Mouse (Mus musculus) heart, adult 8-10 months (tissue): ENCODE data around the gene Ip6k3. TPM values are rescaled to one million over a fixed set of nuclear protein-coding genes. Genes with fewer than 3 reads are reported as not detected.
A peak's percentile ranks its signal among the peaks of the same experiment; 100 is the strongest.

Source experiments
- DNase-seq: peaks from one replicate; pipeline ENCODE4 v3.0.0; 2022; ENCODE audit warnings: low spot score
- total RNA-seq, 4 experiments: library from RNA; stranded (reverse); gene quantifications; 2 replicates each; pipeline ENCODE4 v1.2.4; 2022

Ip6k3 gene
- total RNA-seq, 4 experiments from 2014 or later, result 3.7 to 9.2 (median 4.8) TPM

DNA sequence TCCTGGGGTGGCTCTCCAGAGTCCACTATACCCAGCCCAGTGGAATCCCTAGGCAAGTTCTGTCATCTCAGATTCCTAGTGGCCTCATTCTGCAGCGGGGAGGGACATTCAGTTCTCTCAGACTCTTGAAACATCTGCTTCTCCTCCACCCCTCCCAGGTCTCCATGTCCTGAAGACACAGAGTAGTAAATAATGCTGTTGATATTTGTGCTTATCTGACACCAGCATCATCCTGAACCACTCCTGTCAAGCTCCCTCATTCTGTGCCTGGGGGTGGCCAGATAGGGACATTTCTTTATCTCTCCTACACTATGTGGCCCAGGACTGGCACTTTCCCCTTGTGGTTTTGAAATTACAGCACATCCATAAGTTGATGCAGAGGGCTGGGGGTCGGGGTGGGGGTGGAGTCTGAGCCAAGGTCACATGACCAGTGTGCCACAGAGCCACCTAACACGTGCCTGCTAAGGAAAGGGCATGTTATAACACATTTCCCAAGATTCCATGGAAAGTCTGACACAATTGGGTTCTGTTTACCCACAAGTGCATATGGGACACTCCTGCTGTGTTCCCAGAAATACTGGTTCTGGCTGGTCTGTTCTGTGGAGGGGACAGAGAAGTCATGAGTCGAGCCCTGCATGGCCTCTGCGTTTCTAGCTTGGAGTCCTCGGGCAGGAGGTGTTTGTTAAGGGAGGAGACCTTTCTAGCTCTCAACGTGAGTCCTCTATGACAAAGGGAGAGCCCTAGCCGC, 14.4 kb downstream of the Ip6k3 start:
- no peak for DNase-seq

DNA sequence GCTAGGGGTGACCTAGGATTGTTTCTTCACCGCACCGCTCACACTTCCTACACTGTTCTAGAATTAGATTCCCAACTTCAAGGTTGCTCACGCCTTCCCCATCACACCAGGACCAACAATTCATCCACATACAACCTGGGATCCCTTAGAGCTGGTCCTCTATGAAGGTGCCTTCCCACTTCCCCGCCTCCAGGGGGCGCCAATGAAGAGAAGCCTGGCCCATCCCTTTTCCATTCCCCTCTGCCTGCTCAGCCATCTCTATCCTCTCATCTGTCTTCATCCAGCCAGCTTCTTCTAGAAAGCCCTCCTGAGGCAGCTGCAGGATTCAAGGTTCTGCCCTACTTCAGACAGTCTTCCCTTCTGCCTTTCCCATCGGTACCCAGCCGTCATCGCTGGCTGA, 16.2 kb downstream of the Ip6k3 start:
- DNase-seq, result no peak

GRCm38 (mm10) chr17:27150871-27151270, 16.7 kb downstream of the Ip6k3 start:
- no peak for DNase-seq

GRCm38 (mm10) chr17:27146323-27146923, 21.2 kb downstream of the Ip6k3 start:
- DNase-seq, result no peak

- DNase-seq, result no peak
Measured at GRCm38 (mm10) chr17:27144152-27144551, 23.4 kb downstream of the Ip6k3 start.

- DNase-seq, result no peak
Measured at GRCm38 (mm10) chr17:27141971-27142450, 25.6 kb downstream of the Ip6k3 start.

- no peak for DNase-seq
Measured at GRCm38 (mm10) chr17:27140262-27140661, 27.3 kb downstream of the Ip6k3 start.

DNA sequence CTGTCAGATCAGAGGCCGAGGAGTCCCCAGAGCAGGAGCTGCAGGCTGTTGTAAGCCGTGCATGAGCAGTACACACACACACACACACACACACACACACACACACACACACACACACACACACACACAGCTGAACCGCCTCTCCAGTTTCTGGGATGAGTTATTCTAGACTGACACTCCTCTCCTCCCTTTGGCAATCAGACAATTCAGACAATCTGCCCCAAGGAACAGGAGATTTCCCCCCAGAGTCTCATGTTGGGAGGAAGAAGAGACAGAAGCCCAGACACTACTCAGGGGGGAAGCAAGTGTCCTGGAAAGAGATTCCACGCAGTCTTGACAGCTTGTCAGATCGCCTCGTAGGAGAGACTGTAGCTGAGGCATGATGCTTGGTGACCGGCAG, 28.3 kb downstream of the Ip6k3 start:
- DNase-seq, result no peak

DNA sequence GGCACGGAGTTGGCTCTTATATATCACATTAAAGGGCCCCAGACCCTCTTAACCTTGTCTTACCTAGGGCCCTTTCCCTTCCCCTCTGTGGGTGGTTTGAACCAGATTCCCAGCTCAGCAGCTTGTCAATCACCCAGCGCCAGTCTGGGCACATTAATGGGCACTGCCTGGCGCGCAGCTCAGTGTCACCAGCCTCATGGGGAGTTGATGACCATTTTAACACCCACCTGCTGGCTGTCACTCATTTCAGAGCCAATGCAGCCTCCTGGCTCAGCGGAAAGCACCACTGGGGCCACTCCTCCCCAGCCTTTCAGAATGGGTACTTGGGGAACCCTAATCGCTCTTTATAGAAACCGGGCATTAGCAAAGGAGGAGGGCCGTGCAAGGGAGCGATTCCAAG, 29.2 kb downstream of the Ip6k3 start:
- DNase-seq, result no peak

DNA sequence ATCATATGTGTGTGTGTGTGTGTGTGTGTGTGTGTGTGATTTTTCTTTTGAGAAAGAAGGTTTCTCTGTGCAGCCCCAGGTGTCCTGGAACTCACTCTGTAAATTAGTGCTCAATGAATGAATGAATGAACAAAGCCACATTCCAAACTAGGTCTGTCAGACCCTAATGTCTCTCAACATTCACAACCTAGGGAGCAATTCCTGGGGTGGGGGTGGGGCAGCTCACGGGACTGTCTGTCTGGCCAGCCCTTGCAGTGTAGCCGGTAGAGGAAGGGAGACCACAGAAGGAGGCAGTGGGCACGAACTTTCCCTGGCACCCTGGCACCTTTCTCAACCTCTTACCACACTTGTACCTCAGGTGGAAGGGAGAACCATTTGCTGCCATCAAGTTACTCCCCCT, 32.9 kb downstream of the Ip6k3 start:
- DNase-seq, result no peak

- no peak for DNase-seq
Measured at GRCm38 (mm10) chr17:27134187-27134586, 33.4 kb downstream of the Ip6k3 start.

- DNase-seq, result peak; percentile 96
Measured at GRCm38 (mm10) chr17:27133551-27134141, 33.9 kb downstream of the Ip6k3 start, which contains the start of gene Uqcc2. Gene Uqcc2, minus strand, starts transcription at chr17:27133916.

- DNase-seq, result no peak
Measured at GRCm38 (mm10) chr17:27132238-27132637, 35.4 kb downstream of the Ip6k3 start.

DNA sequence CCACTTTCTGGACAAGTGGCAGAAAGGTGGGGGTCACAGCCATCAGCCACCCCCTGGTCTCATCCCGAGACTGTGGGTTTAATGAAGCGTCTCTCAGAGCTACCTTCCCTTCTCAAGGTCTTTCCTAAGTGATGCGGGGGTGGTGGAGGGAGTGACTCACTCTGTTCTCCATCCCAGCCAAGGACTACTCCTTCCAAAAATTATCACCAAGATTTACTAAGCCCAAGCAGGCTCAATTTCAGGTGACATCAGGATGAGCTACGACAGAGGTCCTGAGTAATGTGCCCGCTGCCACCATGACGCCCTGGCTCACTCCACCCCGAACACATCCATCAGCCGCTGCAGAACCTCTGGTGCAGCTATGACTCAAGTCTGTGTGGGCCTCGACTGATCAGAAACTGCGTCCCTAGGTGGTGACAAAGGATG, 36.3 kb downstream of the Ip6k3 start:
- DNase-seq, result no peak

DNA sequence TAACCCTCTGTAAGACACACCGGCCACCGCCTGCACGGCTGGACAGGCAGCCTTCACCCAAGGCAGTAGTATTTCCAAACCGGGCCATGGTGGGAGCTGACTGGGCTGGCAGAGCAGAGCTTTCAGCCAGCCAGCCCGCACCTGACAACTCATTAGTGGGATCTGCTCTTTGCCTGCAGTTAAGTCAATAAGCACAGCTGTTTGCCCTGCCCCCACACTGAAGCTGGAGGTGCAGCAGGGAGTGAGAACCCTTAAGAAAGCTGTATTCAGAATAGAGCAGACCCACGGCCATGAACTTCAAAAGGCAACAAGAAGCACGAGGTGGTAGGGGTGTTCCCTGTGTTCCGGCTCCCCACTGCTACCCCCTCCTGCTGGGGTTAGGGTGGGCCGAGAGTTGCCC, 37.3 kb downstream of the Ip6k3 start:
- no peak for DNase-seq

- no peak for DNase-seq
Measured at GRCm38 (mm10) chr17:27129819-27130218, 37.8 kb downstream of the Ip6k3 start.

DNA sequence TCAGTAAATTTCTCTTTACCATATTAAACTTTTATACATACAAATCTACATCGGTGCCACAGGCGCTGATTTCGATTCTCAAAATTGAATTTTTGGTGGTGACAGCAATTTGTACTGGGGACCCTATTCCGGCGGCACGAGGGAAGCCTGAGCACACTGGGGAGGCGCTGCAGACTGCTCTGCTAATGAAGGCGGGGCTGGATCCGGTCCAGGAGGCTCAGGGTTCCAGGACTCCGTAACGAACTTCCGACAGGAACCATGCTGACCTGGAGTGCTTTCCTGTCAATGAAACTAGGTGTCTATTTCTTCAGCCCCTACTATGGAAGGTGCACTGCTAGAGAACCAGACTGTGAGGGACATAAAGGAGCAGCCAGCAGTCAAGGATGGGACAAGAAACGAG, 38.3 kb downstream of the Ip6k3 start:
- no peak for DNase-seq

GRCm38 (mm10) chr17:27128189-27128588, 39.4 kb downstream of the Ip6k3 start:
- no peak for DNase-seq

DNA sequence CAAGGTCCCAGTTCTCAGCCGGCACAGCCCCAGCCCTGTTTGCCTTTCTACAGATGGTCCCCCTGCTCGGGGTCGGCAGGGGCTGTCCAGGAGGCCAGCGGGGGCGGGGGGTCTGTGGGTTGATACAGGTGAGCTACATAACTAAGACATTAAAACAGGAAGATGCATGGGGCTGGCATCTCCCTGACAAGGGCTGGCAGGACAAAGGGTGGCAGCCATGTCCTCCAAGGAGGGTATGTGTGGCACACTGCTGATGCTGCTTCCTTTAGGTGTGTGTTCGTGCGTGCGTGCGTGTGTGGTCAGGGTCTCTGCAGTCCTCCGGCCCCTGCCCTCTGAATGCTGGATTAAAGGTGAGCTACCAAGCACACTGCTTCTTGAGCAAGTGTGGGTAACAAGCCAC, 40.6 kb downstream of the Ip6k3 start:
- no peak for DNase-seq

DNA sequence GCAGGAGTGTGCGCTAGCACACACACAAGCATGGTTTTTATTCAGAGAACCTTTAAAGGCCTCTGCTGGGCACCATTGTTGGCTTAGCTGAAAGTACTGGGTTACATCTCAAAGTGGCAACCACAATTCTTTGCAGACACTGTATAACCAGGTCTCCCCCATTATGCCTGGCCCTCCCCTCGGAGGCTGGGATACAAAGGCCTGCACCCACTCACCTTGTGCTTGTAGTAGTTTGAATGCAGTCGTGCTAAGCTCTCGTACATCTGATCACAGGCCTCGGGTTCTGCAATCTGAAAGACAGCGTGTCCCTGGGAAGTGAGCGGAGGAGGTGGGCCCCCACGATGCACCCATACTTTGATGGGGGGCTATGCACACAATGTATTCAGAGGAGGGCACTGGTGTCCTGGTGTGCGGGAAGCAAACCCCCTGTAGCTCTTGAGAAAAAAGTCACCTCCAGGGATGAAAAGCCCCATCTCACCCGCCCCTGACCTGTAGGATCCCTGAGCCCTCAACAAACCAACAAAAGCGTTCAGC, 41.9 kb downstream of the Ip6k3 start:
- no peak for DNase-seq

- peak; percentile 49 for DNase-seq
Measured at GRCm38 (mm10) chr17:27125185-27125584, 42.4 kb downstream of the Ip6k3 start.

DNA sequence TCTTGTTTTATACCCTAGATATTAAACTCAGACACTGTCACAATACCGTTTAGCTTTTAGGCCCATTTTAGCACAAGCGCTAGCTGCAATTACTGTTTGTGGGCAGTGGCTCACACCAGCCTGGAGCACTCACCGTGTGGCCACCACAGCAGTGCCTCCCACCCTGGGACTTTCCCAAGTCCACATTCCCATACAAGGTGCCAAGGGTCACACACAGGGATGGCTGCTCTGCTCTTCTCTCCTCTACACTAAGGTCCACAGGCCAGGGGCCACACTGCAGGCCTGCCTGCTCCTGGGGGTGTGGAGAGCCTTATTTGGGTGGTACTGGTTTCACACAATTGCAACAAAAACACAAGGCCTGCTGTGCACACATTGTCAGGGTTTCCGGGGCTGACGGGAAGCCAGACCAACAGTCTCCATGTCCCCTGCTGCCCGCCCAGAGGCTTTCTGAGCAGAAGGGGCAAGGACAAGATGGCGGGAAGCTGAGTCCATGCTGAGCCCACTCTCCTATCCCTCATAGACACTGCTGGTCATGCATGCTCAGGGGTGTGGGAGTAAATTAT, 43.7 kb downstream of the Ip6k3 start:
- DNase-seq, result no peak
